Mouse (Mus musculus) thymus, adult 2 months (tissue): ENCODE measurements around the gene Hoxb9.

ENCODE experiments used
- CTCF ChIP-seq: fragments of 200-500 bp; IDR thresholded peaks from 2 replicates; pipeline ENCODE4 v1.5.1; 2012; ENCODE audit warnings: mild to moderate bottlenecking, control low read depth, low read length, moderate library complexity, borderline replicate concordance; ENCODE audit not compliant: control insufficient read depth, poor library complexity, insufficient read depth; ENCODE audit errors: extremely low read depth
- POLR2A ChIP-seq: fragments of 200-500 bp; IDR thresholded peaks from 2 replicates; pipeline ENCODE4 v1.6.1; 2012; ENCODE audit warnings: mild to moderate bottlenecking, low read length, control low read depth, moderate library complexity; ENCODE audit not compliant: control insufficient read depth, poor library complexity, insufficient read depth; ENCODE audit errors: extremely low read depth

GRCm38 (mm10) chr11:96310183-96310938, 39.1 kb downstream of the Hoxb9 start:
- no peak for TF ChIP-seq CTCF
- no peak for TF ChIP-seq POLR2A
